Mouse (Mus musculus): Measurements from ENCODE around the gene Sik3. TPM values are rescaled to one million over a fixed set of nuclear protein-coding genes. Genes with fewer than 3 reads are reported as not detected.
"Not testable (repeated sequence)": the region's sequence is repeated elsewhere in the genome, so short reads cannot be mapped to it uniquely, and the experiment has no call there.

Sik3 gene
- total RNA-seq, 4 experiments from 2014 or later = 66.2 to 77.3 (median 70.0) TPM

- peak; percentile 61 for DNase-seq
Measured at GRCm38 (mm10) chr9:46112246-46112645, 99.6 kb downstream of the Sik3 start.

DNA sequence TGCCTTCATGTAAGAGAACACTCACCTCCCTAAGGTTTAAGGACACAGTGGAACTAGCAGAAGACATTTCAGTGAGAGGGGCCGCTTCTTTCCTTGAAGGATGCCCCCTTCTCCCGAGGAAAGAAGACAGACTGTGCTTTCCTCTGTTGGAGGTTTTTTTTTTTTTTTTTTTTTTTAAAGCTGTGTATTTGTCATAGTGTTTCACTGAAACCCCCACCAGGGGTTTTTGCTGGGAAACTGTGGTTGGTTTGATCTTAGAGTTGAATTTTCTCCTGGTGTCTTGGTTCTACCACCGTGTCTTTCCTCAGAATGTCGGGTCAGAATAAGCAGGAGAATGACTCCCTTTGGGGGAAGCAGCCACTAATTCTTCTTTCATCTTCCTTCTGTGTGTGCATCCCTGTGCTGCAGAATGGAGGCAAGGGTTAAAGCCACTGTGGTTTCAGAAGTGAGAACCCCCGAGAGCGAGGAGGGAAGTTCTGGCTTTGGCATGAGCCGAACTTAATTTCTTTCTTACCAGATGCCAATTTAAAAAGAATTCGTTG is 106.3 kb downstream of the Sik3 start:
- DNase-seq = no peak

DNA sequence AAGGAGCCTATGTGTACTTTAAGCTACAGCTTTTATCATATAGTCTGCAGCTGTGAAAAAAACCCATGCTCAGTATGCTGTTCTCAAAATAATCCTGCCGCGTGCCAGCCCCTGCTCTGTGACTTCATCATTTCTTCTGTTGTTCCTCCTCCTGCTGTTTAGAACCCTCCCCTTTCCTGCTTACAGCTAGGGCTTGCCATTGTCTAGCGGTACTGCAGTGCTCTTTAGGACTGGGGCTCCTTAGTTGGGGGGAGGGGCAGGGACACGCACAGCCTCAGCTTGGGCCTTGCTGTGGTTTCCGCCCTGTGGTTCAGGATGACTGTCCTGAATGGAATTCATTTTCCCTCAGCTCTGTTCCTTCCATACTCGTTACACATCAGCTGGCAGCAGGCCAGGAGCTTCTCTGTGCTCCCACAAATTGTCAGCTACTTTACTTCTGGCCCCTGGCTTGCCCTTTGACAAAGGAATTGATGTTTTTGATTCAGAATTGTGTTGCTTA is 107.4 kb downstream of the Sik3 start:
- peak; percentile 88 for DNase-seq

DNA sequence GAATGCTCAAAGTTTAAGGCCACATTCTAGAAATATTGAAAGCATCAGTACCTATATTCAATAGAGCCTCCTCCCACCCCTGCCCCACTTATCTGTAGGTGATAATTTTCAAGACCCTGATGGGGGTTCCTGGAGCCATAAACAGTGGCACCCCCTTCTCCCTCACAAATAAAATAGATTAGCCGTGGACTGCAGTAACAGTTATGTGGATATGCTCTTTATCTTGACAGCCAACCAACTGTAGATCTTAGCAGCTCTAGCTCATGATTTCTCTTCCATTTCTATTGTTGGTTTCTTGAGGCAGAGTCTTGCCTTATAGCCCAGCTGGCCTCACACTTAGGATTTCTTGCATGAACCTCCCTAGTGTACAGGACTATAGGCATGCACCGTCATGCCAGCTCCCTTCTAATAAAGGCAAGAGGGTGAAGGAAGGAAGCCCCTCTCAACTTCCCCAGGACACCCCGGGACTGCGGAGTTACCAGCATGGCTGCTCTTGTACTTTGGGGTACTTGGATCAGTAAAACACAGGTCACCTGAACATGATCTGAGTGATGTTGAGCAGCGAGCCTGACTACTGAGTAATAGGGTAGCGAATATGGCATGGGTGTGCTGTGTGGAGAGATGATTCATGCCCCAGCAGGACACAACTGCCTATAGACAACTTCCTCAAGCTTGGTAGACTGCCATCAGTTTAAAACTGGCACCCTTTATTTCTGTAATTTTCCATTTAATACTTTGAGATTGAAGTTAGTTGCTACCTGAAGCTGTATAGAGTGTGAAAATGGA is 108.0 kb downstream of the Sik3 start:
- DNase-seq = no peak

DNA sequence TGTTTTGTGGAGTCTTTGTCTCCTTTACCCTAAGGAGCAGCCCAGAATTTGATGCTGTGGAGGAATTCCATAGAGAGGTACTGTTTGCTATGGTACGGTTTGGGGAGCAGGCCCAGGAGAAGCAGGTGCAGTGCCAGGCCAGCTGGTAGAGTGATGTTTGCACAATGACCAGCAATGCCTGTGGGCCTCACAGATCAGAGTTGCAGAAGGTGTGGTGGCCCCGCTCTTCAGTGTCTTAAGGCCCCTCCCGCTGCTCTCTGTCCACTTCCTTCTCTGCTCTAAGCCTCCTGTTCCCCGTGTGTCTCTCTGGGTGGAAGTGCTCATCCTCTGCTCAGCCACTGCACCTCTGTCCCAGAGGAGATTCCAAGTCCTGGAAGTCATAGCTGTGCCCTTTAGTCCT is 108.9 kb downstream of the Sik3 start:
- no peak for DNase-seq

GRCm38 (mm10) chr9:46122731-46123130 is 110.1 kb downstream of the Sik3 start:
- DNase-seq = no peak

DNA sequence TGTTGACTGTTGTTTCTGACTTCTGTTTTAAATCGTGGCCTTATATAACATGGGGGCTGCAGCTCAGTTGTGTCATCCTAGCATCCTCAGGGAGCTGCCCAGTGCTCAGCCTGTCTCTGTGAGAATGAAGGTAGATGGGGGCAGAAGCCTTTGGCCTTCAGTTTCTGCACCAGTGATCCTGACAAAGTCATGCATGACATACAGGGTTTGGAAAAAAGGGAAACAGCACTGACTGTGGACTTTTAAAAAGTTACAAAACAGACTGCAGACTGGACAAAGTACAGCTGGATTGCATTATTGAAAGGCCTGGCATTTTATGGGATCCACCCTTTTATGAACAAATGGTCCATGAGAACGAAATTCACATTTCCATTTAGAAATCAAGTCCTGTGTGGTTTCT is 113.7 kb downstream of the Sik3 start:
- DNase-seq = no peak

GRCm38 (mm10) chr9:46127326-46127725 is 114.7 kb downstream of the Sik3 start:
- no peak for DNase-seq

GRCm38 (mm10) chr9:46129241-46129640 is 116.6 kb downstream of the Sik3 start:
- DNase-seq = no peak

GRCm38 (mm10) chr9:46132821-46133220 is 120.2 kb downstream of the Sik3 start:
- not testable (repeated sequence) for DNase-seq

GRCm38 (mm10) chr9:46138831-46139230 is 126.2 kb downstream of the Sik3 start:
- peak; percentile 31 for DNase-seq

- no peak for DNase-seq
Measured at GRCm38 (mm10) chr9:46140811-46141210, 128.2 kb downstream of the Sik3 start.

- DNase-seq = no peak
Measured at GRCm38 (mm10) chr9:46142031-46142430, 129.4 kb downstream of the Sik3 start.

GRCm38 (mm10) chr9:46142492-46142891 is 129.9 kb downstream of the Sik3 start:
- DNase-seq = no peak

GRCm38 (mm10) chr9:46144976-46145375 is 132.4 kb downstream of the Sik3 start:
- no peak for DNase-seq

DNA sequence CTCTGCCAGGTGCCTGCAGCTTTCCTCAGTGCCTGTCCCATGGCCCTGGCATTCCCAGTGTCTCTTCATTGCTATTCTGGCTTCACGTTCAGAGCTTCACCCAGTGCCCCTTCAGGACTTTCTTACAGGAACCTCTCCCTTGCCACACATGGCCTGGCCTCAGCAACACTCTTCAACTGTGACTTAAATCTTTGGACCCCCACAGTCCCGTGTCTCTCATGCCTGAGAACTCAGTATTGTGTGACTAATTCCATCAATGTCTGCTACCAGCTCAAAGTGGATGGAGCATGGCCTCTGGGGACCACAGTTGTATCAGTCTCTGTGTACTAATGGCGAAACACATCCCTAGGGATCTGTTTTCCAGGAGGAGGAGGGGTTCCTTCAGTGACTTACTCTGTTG is 133.8 kb downstream of the Sik3 start:
- no peak for DNase-seq

GRCm38 (mm10) chr9:46148723-46149122 is 136.1 kb downstream of the Sik3 start:
- DNase-seq = no peak

DNA sequence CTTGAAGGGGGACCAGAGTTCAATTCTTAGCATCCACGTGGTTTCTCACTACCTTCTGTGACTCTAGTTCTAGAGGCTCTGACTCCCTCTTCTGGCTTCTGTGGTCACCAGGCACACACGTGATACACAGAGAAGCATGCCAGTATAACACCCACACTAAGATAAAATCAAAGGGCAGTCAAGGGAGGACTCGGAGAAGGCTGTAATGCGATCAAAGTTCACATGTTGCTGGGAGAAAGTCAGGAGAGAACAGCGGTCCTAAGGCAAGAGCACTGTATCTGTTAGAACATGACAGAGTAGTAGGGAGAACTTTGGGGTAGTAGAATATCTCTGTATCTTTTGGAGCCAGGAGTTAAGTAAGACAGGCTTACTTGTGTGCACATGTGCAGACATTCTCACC is 136.8 kb downstream of the Sik3 start:
- no peak for DNase-seq

GRCm38 (mm10) chr9:46150116-46150515 is 137.5 kb downstream of the Sik3 start:
- DNase-seq = peak; percentile 33

DNA sequence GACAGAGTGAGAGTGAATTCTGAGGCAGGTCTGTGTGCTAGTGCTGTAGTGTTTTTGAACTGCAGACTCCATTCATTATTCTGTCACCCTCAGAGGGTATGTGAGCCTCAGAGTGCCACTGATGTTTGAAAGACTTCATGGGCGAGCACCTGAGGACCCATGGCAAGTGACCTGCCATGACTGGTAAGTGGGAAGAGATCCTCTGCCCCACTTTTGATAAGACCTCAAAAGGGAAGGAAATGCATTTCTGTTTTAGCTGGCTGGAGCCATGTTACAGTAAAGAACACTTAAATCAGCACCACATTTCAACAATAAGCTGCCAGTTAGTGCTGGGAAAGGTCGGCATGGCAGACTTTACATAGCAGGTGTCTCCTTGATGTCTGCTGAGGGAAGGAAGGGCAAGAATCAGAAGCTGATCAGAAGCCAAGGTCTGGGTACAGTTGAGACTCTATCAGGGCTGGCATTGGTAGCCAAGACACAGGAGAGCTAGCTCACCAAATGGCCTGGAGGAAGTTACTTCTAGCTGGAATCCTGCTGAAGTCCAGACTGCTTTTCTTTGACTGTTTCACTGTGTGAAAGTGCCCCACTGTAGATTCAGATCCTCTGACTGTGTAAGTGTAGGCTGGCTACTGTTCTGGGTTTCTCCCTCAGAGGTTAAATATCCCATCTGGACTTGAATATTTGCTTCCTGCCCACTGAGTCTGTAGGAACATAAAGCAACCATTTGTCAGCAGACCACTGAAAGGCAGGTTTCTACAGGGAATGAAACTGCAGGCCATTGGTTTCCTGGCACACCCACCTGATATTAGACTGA is 138.5 kb downstream of the Sik3 start:
- DNase-seq = no peak

- DNase-seq = no peak
Measured at GRCm38 (mm10) chr9:46151704-46152040, 139.1 kb downstream of the Sik3 start.

- DNase-seq = no peak
Measured at GRCm38 (mm10) chr9:46152067-46153015, 139.7 kb downstream of the Sik3 start.

Data from adrenal gland, adult 8-10 months (tissue).